Mouse (Mus musculus) adrenal gland, adult 2 months (tissue): ENCODE measurements around the gene Elane. TPM values are rescaled to one million over a fixed set of nuclear protein-coding genes. Genes with fewer than 3 reads are reported as not detected.

Source experiments
- DNase-seq: peaks from one replicate; pipeline ENCODE4 v3.0.0; 2021
- polyA plus RNA-seq: library from polyadenylated mRNA; depleted of rRNA; stranded (reverse); fragments of >200 nt; gene quantifications from 2 replicates; pipeline ENCODE4 v1.2.3, GENCODE M21; 2012
- total RNA-seq, 2 experiments: library from RNA; stranded (reverse); gene quantifications; 2 replicates each; pipeline ENCODE4 v1.2.3; 2021

Elane gene
- total and polyA plus RNA-seq, 3 experiments, result 0.34 to 0.79 (median 0.49) TPM

DNA sequence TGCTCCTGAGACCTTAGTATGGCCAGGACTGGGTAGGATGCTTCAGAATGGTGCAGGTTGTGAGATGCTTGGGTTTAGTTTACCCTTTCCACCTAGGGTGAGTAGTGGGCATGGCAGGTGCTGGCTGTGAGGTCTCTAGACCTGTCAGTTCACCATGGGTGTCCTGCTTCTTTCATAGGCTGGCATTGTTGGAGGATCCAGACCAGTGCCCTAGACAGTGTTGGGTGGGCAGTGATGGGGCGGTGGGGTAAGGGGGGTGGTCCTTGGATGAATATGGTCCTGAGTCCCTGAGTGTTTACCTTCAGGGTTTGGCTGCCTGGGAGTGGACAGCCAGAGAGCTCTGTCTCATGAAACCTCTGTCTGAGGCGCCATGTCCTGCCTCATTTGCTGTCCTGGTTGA lies 28.2 kb upstream of the Elane start:
- DNase-seq, result no peak

DNA sequence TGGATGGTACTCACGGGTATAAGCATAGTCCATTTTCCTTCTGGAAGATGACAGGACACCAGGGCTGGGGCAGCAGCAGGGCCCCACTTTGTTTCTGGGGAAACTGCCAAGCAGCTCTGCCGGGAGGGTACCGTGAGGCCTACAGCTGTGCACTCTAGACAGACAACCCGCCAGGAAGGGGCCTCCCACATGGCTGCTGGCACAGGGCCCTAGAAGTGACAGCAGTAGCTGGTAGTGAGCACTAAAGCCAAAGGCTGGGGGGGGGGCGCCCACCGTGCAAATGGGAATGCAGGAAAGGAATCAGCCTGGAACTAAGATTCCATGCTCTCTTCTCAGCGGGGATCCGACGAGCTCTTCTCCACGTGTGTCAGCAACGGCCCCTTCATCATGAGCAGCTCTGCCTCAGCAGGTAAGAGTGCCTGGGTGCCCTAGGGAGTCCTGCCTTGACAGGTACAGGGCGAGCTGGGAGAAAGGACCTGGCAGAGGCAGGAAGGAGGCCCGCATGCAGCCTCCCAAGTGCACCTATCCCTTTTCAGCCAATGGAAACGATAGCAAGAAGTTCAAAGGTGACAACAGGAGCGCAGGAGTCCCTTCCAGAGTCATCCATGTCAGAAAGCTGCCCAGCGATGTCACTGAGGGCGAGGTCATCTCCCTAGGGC lies 27.5 kb upstream of the Elane start:
- DNase-seq, result peak; percentile 75

DNA sequence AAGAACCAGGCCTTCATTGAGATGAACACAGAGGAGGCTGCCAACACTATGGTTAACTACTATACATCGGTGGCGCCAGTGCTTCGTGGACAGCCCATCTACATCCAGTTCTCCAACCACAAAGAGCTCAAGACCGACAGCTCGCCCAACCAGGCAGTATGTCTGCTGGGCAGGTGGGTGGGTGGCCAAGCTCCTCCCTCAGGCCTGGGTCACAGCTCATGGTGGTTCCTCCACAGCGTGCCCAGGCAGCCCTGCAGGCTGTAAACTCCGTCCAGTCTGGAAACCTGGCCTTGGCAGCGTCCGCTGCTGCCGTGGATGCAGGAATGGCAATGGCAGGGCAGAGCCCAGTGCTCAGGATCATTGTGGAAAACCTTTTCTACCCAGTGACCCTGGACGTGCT lies 26.9 kb upstream of the Elane start:
- DNase-seq, result peak; percentile 25

DNA sequence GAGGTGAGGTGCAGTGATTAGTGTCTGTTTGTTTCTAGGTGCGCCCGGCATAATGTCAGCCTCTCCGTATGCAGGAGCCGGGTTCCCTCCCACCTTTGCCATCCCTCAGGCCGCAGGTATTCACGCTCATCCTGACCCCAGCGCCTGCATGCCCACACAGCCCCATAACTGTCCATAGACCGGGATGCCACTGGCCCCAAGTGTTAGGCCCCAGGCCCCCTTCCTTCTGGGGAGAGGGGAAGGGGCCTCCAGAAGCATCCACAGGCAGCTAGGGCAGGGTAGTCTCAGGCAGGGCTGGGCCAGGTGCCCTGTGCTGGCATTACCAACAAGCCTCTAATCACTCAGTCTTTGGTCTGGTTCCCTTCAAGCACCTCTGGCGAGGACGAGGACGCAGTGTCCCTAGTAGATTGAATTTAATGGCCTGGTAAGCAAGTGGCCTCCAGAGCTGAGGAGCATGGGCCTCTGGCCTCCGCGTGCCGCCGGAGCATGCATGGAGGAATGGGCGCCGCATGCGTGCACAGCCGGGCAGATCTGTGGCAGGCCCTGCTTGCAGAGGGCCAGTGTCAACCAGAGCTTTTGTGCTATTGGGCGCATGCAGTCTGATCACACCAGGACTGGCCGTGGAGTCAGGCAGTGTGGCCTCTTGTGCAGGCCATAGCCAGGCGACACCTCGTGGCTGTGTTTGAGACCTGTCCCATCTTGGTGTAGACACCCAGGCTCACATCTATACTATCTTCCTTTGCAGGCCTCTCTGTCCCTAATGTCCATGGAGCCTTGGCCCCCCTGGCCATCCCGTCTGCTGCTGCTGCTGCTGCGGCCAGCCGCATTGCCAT lies 25.8 kb upstream of the Elane start:
- DNase-seq, result no peak

DNA sequence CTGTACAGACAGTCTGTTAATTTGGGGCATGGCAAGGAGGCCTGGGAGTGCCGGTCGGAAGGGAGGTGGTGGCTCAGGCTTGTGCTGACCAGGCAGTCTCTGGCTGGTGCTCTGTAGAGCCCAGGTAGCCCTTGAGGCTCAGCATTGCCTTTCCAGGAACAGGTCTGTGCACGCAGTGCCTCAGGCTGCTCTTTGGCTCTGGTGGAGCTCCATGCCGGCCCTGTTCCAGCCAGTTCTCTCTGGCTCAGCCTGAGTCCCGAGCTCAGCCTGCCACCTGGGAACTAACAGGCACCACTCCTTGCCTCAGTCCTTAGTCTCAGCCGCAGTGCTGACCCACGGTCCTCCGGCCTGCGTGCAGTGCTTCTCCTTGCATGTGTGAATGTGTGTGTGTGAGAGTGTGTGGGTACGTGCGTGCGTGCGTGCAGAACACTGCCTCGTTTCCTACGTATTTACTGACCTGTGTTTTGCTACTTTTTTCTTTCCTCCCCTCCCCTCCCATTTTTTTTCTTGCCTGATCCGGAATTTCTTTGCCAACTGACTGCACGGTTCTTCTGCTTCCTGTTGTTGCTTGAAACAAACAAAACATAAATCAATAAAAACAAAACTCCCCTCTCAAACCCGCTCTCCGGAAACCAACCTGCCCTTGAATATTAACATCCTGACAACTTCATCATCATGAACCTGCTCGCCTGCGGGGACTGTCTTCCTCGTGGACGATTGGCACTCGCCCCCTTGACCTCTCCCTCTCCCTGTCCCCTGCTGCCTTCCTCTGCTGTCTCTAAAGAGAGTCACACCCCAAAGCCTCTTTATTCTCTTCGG lies 24.6 kb upstream of the Elane start:
- DNase-seq, result peak; percentile 16

DNA sequence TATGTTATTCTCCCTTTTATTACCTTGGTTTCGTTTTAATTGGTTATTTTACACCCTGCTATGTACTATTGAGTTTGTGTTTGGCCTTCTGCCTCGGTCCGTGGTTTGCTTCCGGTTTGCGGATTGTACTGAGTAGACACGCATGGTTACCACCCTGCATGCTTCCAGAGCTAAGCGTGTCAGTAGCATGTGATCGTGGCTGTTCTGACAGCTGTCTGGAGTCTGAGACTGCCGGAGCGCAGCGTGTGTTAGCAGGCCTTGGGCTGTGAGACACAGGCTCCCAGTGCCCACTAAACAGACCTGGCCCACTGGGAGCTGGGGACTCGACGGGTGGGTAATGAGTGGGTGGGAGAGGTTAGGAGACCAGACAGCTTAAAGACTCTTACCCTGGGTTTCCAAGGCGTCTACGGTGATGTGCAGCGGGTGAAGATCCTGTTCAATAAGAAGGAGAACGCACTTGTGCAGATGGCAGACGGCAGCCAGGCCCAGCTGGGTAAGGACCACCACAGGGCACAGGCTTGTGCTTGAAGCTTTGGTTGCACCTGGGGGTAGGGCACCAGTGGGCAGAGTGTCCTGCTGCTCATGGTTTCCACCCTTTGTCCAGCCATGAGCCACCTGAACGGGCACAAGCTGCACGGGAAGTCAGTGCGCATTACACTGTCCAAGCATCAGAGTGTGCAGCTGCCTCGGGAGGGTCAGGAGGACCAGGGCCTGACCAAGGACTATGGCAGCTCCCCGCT lies 23.8 kb upstream of the Elane start:
- no peak for DNase-seq

DNA sequence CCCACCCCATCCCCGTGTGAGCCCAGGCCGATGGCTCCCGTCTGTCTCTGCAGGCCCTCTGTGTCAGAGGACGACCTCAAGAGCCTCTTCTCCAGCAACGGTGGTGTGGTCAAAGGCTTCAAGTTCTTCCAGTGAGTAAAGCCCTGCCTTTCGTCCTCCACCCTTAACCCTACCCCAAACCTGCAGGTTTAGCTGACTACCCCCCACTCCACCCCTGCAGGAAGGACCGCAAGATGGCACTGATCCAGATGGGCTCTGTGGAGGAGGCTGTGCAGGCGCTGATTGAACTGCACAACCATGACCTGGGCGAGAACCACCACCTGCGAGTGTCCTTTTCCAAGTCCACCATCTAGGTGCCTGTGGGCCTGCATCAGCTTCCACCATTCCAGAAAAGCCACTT lies 23.1 kb upstream of the Elane start:
- DNase-seq, result peak; percentile 16

DNA sequence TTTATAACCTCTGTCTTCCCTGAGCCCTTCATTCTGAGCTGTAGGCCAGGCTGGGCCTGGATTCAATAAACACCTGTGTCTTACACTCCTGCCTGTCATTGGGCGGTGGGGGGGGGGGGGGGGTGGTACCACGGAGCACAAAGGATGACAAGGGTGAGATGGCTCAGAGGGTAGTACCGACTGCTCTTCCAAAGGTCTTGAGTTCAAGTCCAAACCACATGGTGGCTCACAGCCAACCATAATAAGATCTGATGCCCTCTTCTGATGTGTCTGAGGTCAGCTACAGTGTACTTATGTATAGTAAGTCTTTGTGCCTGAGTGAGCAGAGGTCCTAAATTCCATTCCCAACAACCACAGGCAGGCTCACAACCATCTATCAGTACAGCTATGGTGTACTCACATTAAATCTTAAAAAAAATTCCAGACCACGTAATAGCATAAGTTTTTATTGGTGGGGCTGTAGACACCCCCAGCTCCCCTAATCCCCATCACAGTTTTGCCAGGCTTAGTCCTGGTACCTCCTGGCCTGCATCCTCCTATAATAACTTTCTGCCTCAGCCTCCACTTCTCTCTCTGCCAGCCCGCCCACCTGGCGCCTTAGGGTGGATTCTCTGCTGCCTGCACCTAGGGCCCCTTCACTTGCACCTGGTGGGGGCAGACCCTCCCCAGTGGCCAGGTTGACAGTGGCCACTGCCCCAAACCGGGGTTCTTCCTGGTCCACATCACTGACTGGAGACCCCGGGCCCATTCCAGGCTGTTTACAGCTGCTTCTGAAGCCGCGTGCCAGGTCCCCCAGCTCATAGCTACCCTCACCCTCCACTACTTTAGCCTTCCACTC lies 21.5 kb upstream of the Elane start:
- DNase-seq, result peak; percentile 35

DNA sequence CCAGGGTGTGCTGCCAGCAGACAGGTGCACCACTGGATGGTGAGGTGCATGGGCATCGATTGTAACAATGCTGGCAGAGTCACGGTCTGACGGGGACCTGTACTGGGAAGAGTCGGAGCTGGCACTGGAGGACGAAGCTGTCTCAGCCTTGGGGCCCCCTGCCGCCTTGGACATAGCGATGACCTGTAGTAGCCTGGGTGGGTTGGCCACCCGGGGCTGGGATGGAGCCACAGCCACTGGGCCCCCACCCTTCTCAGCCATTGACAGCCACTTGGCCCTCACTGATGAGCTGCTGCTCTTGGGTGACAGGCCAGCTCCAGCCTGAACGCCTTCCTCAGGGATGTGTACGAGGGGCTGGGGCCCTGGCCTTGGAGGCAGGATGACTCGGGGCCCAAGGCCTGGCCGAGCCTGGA lies 20.9 kb upstream of the Elane start:
- DNase-seq, result peak; percentile 61

DNA sequence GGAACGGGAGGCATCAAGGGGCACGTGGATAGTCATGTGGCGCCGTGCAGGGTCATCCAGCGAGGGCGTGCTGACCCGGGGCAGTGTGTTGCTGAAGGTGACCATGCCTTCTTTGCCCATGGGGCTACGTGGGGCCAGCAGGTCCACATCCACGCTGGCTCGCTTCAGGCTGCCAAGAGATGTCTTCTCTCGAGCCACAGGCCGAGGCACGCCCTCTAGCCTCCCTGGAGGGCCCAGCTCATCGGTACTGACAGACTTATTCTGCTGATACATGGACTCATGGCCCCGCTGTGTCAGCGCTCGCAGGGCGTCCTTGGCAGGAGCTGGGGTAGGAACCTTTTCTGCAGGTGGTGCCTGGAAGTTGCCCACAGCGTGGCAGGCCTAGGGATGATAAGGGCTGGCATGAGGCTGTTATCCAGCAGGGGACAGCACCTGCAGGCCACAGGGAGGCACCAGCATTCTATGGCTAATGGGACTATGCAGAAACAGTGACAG lies 20.2 kb upstream of the Elane start:
- DNase-seq, result peak; percentile 68

DNA sequence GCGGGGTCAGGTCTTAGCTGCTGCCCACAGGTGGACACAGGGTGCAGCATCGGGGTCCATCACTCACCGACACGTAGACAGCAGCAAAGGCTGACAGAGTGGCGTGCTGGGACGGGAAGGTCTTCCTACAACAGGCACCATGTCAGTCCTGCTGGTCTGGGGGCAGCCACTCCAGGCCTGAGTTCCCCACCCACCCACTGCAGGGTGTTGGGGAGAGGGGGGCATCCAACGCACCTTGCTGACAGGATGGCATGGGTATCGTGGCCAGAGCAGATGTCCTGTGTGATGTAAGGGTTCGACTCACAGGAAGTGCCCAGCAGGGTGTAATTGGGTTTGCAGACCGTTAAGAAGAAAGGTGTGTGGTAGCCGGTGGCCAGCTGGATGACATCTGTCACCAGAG lies 19.4 kb upstream of the Elane start:
- no peak for DNase-seq

DNA sequence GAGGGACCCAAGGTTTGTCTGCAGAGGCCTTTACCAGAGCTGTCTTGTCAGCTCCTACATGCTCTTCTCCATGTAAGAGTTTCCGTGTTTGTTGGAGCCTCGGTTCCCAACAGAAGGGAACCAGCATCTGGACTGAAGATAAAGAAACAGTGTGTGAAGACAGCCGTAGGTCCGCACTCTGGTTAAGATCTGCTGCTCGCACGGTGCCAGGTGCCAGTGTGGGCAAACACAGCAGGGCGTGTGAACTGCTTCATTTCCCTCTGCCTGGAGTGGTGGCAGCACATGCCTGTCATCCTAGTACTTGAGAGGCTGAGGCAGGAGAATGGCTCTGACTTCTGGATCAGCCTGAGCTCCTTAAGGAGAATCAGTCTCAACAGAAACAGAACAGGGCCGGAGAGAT lies 14.2 kb upstream of the Elane start:
- no peak for DNase-seq

DNA sequence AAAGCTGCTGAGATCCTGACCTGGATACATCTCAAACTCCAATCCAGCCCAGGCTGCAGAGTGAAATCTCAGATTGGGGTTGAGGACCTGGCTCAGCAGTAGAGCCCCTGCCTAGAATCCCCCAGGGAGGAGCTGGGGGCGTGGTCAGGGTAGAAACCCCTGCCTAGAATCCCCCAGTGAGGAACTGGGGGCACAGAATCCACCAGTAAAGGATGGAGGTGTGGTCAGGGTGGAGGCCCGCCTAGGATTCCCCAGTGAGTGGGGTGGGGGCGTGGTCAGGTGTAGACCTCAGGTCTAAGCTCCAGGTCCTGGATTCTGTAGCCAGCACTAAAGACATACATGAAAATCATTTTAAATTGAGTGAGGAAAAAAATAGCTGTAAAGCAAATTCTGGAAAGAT lies 13.2 kb upstream of the Elane start:
- no peak for DNase-seq

DNA sequence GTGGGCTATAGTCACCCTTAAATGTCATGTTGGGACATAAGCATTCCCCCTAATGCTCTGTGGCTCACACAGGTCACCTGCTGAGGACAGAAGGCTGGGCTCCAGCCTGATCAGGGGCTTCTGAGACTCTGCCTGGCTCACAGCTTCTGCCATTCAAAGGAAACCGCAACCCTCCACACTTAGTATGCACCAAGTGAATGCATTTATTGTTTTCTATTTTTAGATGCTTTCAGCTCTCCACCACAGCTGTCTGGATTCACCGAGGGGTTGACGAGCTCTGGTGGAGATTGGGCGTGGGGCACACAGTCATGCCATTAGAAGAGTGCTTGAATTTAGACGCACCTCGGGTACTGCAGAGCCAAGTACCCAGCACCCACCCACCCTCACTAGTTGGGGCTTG lies 12.7 kb upstream of the Elane start:
- DNase-seq, result no peak

DNA sequence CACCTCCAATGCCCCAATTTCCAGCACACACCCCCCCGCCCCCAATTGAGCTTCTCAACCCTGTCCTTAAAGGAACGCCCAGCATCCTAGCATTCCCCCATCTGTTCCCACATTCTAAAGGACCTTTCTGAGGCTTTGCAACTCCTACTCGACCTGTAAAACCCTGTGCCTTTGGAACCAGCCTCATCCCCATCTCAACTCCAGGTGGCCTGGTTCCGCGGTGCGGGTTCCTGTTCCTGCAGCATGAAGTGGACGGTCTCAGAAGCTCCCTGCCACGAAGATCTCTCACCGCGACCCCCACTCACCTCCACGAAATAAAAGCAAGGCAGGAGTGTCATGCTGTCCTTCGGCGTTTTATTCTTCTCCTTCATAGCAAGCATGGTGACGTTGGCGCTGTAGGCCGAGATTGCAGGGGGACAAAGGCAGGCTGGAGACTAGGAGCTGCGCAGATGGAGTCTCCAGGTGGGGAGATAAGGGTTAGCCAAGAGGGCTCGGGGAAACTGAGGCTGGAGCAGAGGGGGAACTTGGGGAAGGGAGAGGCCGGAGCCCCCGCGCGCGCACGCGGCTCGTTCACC lies 12.2 kb upstream of the Elane start:
- no peak for DNase-seq

DNA sequence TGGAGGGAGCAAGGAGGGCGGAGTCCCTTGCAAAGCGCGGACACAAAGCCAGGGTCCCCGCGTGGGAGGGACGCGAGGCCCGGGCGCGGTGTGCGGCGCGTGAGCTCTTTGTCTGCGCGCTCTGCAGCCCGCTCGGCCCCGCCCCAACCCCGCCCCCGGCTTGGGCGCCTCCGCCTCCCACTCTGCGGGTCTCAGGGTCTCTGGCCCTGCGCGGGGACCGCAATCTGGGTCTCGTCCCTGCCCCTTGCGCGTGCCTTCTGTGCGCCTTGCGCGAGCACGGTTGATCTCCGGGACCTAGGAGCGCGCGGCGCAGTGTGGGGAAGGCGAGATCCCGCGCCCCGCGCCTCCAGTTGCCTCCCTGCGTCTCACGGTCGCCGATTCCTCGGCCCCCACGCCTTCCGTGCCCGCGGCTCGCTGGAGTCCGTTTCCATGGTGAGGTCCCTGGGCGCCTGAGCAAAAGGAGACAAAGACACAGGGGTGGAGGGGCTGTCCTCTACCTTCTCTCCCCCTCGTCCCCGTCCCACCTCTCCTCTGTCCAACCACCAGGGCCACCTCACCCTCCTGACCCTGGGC lies 11.7 kb upstream of the Elane start, which contains the start of the genes Prtn3 and Plppr3:
TSS of gene Prtn3 (plus strand) at position 187 of the 573 bp plus-strand sequence.
TSS of gene Plppr3 (minus strand) at position 345 of the 573 bp plus-strand sequence.
- peak; percentile 37 for DNase-seq

DNA sequence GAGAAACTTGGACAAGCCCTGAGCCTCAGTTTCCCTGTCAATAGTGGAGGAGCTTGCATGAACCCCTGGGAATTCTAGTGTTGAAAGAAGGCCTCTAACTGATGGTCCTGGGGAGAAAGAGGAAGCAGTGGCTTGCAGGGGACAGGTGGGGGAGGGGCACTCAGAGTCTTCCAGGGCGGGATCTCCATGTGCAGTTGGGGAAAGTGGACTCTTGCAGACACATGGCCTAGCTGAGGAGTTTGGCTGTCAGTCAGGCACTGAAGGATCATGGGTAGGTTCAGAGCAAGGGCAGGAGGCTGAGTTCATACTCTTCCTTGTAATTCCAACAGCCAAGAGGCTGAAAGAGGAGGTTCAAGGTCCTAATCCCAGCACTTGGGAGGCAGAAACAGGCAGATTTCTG lies 8.9 kb upstream of the Elane start:
- no peak for DNase-seq

DNA sequence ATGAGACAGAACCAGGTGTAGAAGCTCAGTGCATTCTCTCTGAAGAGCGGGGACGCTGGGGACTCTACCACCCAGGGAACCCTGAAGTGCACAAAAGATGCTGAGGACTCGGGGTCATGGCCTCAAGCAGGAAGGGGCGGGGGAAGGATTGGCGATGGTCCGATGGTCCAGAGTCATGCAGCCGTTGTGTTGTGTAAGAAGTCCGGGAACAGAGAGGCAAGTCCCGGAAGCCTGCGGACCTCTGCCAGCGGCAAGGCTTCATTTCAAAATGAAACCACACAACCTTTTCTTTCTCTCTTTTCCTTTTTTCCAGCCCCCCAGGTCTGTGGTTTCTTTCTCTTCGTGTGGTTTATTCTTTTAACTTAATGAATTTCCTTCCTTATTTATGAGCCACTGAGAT lies 8.3 kb upstream of the Elane start:
- DNase-seq, result peak; percentile 59

DNA sequence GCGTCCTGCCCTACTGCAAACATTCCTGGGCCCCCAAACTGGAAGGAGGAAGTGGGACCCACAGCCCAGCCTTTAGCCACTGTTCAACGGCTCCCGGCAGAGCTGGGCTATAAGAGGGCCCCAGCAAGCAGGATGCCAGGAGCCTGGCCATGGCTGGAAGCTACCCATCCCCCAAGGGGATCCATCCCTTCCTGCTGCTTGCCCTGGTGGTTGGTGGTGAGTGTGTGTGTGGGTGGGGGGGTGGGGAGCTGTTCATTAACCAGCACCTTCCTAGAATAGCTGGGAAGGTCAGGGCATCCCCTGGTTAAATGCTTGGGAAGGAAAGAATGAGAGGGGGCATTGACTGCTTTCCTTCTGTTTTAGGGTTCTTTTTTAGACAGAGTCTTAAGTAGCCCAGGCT lies 6.5 kb upstream of the Elane start:
- no peak for DNase-seq

DNA sequence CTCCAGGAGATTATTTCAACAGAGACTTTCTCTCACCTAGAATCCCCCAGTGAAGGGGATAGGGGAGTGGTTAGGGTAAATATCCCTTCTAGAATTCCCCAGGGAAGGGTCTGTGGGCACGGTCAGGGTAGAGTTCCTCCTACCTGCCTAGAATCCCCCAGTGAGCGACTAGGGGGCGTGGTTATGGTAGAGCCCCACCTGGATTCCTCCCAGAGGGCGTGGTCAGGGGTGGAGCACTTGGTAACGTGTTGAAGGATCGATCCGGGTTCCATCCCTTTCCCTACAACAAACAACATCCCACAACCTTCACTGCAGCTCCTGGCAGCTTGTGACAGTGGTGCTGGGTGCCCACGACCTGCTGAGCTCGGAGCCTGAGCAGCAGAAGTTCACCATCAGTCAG lies 5.3 kb upstream of the Elane start:
- DNase-seq, result no peak
